Mouse (Mus musculus): ENCODE data around the gene Timp3. TPM values are rescaled to one million over a fixed set of nuclear protein-coding genes. Genes with fewer than 3 reads are reported as not detected.

Gene Timp3
- total and polyA plus RNA-seq, 3 experiments: not detected

DNA sequence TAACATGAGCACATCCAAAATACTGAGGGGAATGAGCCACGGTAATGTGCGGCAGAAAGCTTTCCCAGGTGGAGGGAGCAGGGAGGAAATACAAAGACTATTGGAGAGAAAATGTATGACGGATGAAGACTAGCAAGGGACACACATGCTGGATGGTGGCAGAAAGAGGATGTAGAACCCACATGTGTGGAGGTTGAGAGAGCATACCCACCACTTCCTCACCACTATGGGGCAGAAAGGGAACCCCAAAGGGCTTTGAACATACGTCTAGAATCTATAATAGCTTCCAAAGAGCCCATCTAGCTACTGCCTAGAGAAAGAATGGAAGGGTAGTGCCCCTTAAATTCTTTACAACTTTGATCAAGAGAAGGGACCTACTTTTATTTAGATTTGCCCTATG, 85.5 kb downstream of the Timp3 start:
- Histone ChIP-seq H3K27ac (ENCODE audit: control insufficient read depth, low read depth, low read length) (no peak overlapping the region), H3K9me3 (replicated peaks; ENCODE audit: insufficient read depth, low read length) (no peaks in the 10 kb centered on the region), H3K4me3 (ENCODE audit: control insufficient read depth in 1 of 2, insufficient read depth in 1 of 2, low read depth in 2 of 2, low read length in 2 of 2) (no peak overlapping the region), H3K36me3 (ENCODE audit: control insufficient read depth in 1 of 2, insufficient read depth in 2 of 2, low read length in 2 of 2) (no peaks in the 10 kb centered on the region), H3K4me1 (ENCODE audit: control insufficient read depth in 1 of 2, insufficient read depth in 2 of 2, low read length in 2 of 2) (no peaks in the 10 kb centered on the region), H3K27me3 (ENCODE audit: control insufficient read depth in 1 of 2, insufficient read depth in 2 of 2, low read length in 2 of 2) (no peaks in the 10 kb centered on the region; a peak in 1 of 4 replicates), H3K9ac (ENCODE audit: control insufficient read depth, low read depth, low read length, poor library complexity, severe bottlenecking) (no peak overlapping the region), H3K79me2 (ENCODE audit: control insufficient read depth, insufficient read depth, low read length, poor library complexity) (no peaks in the 10 kb centered on the region)
- no peak for DNase-seq (ENCODE audit: low read depth, low spot score)
- TF ChIP-seq GABPA (IDR thresholded peaks at IDR 0.05; ENCODE audit: low read depth, low read length) (no peak), SIN3A (IDR thresholded peaks at IDR 0.05; ENCODE audit: low read length) (no peak), MYC (IDR thresholded peaks at IDR 0.05; ENCODE audit: low read depth, low read length) (no peak), CHD2 (IDR thresholded peaks at IDR 0.05; ENCODE audit: low read length) (no peak), MEF2A (IDR thresholded peaks at IDR 0.05; ENCODE audit: extremely low read depth, insufficient replicate concordance, low read depth, low read length, poor library complexity, severe bottlenecking) (no peak), ZMIZ1 (IDR thresholded peaks at IDR 0.05; ENCODE audit: low read depth, low read length) (no peak), MYB (IDR thresholded peaks at IDR 0.05; ENCODE audit: low read depth, low read length) (no peak), CHD1 (IDR thresholded peaks at IDR 0.05; ENCODE audit: low read depth, low read length) (no peak), EP300 (IDR thresholded peaks at IDR 0.05; ENCODE audit: low read depth in 1 of 2, low read length in 2 of 2) (no peak), USF1 (IDR thresholded peaks at IDR 0.05; ENCODE audit: low read depth, low read length) (no peak), RCOR1 (IDR thresholded peaks at IDR 0.05; ENCODE audit: low read depth, low read length) (no peak), ELF1 (IDR thresholded peaks at IDR 0.05; ENCODE audit: low read depth, low read length) (no peak)

DNA sequence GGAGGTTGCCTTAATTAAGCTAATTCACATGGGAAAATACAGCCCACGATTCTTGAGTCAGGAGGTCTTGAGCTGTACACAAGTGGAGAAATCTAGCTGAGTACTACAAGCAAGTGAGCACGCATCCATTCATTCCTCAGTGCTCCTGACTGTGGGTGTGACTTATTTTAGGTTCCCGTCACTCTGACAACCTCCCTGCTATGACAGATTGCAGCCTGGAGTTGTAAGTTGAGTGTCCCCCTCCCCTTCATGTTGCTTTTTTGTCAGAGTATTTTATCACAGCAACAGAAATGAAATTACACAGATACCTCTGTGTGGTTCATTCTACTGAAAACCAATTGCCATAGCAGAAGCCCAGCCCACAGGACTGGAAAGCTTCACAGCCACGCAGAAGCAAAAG, 86.1 kb downstream of the Timp3 start:
- no peak overlapping the region for H3K4me3 ChIP-seq (ENCODE audit: control insufficient read depth in 1 of 2, insufficient read depth in 1 of 2, low read depth in 2 of 2, low read length in 2 of 2)
- H3K79me2 ChIP-seq (ENCODE audit: control insufficient read depth, insufficient read depth, low read length, poor library complexity): no peaks in the 10 kb centered on the region
- no peaks in the 10 kb centered on the region for H3K4me1 ChIP-seq (ENCODE audit: control insufficient read depth in 1 of 2, insufficient read depth in 2 of 2, low read length in 2 of 2)
- no peaks in the 10 kb centered on the region for H3K36me3 ChIP-seq (ENCODE audit: control insufficient read depth in 1 of 2, insufficient read depth in 2 of 2, low read length in 2 of 2)
- no peak overlapping the region for H3K9ac ChIP-seq (ENCODE audit: control insufficient read depth, low read depth, low read length, poor library complexity, severe bottlenecking)
- no peak overlapping the region for H3K27ac ChIP-seq (ENCODE audit: control insufficient read depth, low read depth, low read length)
- H3K9me3 ChIP-seq (replicated peaks; ENCODE audit: insufficient read depth, low read length): no peaks in the 10 kb centered on the region
- TF ChIP-seq NELFE (IDR thresholded peaks at IDR 0.05; ENCODE audit: low read depth, low read length) (no peak), TAL1 (IDR thresholded peaks at IDR 0.05; ENCODE audit: low read length) (no peak), UBTF (IDR thresholded peaks at IDR 0.05; ENCODE audit: borderline replicate concordance, insufficient read depth, low read depth, low read length) (no peak), ZC3H11A (IDR thresholded peaks at IDR 0.05; ENCODE audit: low read depth, low read length) (no peak), CHD2 (IDR thresholded peaks at IDR 0.05; ENCODE audit: low read length) (no peak), BHLHE40 (IDR thresholded peaks at IDR 0.05; ENCODE audit: borderline replicate concordance, low read depth, low read length) (no peak), JUND (IDR thresholded peaks at IDR 0.05; ENCODE audit: low read depth, low read length) (no peak), SIN3A (IDR thresholded peaks at IDR 0.05; ENCODE audit: low read length) (no peak), MYB (IDR thresholded peaks at IDR 0.05; ENCODE audit: low read depth, low read length) (no peak)
- H3K27me3 ChIP-seq (ENCODE audit: control insufficient read depth in 1 of 2, insufficient read depth in 2 of 2, low read length in 2 of 2): no peaks in the 10 kb centered on the region; a peak in 1 of 4 replicates
- no peak for DNase-seq (ENCODE audit: low read depth, low spot score)

Measured in MEL (cell line).